Mouse (Mus musculus): Measurements from ENCODE around the gene Npas4.
"Not testable (repeated sequence)": the region's sequence is repeated elsewhere in the genome, so short reads cannot be mapped to it uniquely, and the experiment has no call there.

Gene Npas4

GRCm38 (mm10) chr19:4992904-4993303, 2.8 kb upstream of the Npas4 start:
- peak; percentile 87 to 89 for DNase-seq (ENCODE audit: low spot score in 2 of 2)

- DNase-seq (ENCODE audit: low spot score in 2 of 2): no peak
These were observed 2.3 kb upstream of the Npas4 start for GRCm38 (mm10) chr19:4992371-4992770.

GRCm38 (mm10) chr19:4990716-4991115, 600 bp upstream of the Npas4 start:
- DNase-seq (ENCODE audit: low spot score in 2 of 2): no peak

GRCm38 (mm10) chr19:4989434-4990255, 471 bp downstream of the Npas4 start:
- DNase-seq (ENCODE audit: low spot score in 2 of 2): peak; percentile 82 to 85

- DNase-seq (ENCODE audit: low spot score in 2 of 2): peak in 1 of 2 experiments; percentile 67
These were observed 1.1 kb downstream of the Npas4 start for GRCm38 (mm10) chr19:4989013-4989412.

- DNase-seq (ENCODE audit: low spot score in 2 of 2): peak; percentile 80 to 84
These were observed 8.3 kb downstream of the Npas4 start for GRCm38 (mm10) chr19:4981767-4982166.

- no peak for DNase-seq (ENCODE audit: low spot score in 2 of 2)
These were observed 21.9 kb downstream of the Npas4 start for GRCm38 (mm10) chr19:4968236-4968635.

- peak; percentile 94 to 97 for DNase-seq (ENCODE audit: low spot score in 2 of 2)
These were observed 28.1 kb downstream of the Npas4 start, which contains the start of gene Mrpl11 for GRCm38 (mm10) chr19:4961928-4962601. Gene Mrpl11, plus strand, starts transcription at chr19:4962147.

- not testable (repeated sequence) for DNase-seq (ENCODE audit: low spot score in 2 of 2)
These were observed 41.5 kb downstream of the Npas4 start for GRCm38 (mm10) chr19:4948641-4949040.

- DNase-seq (ENCODE audit: low spot score in 2 of 2): no peak
These were observed 44.6 kb downstream of the Npas4 start for GRCm38 (mm10) chr19:4945540-4945939.

GRCm38 (mm10) chr19:4943253-4943588, 46.9 kb downstream of the Npas4 start:
- no peak for DNase-seq (ENCODE audit: low spot score in 2 of 2)

- DNase-seq (ENCODE audit: low spot score in 2 of 2): peak; percentile 75
These were observed 47.4 kb downstream of the Npas4 start, which contains the start of gene Peli3 for GRCm38 (mm10) chr19:4942551-4943252. Gene Peli3, minus strand, starts transcription at chr19:4943127.

GRCm38 (mm10) chr19:4937444-4938310, 52.4 kb downstream of the Npas4 start:
- DNase-seq (ENCODE audit: low spot score in 2 of 2): no peak

GRCm38 (mm10) chr19:4936896-4937295, 53.2 kb downstream of the Npas4 start:
- DNase-seq (ENCODE audit: low spot score in 2 of 2): no peak

Data from right cerebral cortex, adult 2 months (tissue).